Mouse (Mus musculus): ENCODE measurements around the gene Kcnmb1. TPM values are rescaled to one million over a fixed set of nuclear protein-coding genes. Genes with fewer than 3 reads are reported as not detected.

The Kcnmb1 gene
- total RNA-seq, 1 experiment = 0.22 TPM

- in situ Hi-C loops (cut with MboI; ENCODE audit: low sequenced_read_pairs in 2 of 2, unreplicated experiment in 2 of 2) = no loop called here
- H3K4me1 ChIP-seq (ENCODE audit: control insufficient read depth in 2 of 2, insufficient read depth in 2 of 2, low read length in 2 of 2, poor library complexity in 1 of 2) = peaks cover 0 to 2% of the 10 kb centered on the region in 2 experiments; a peak in 1 of 4 replicates
- no peaks in the 10 kb centered on the region for H3K9me3 ChIP-seq (ENCODE audit: control insufficient read depth, insufficient read depth, low read depth, low read length)
- H3K4me3 ChIP-seq (ENCODE audit: insufficient read depth in 1 of 2, low read depth in 1 of 2, low read length in 2 of 2, poor library complexity in 1 of 2, severe bottlenecking in 1 of 2) = no peak overlapping the region
- H3K9ac ChIP-seq (ENCODE audit: insufficient read depth, low read depth, low read length, poor library complexity, severe bottlenecking) = no peak overlapping the region
- H3K36me3 ChIP-seq (ENCODE audit: control insufficient read depth, insufficient read depth, low read length, poor library complexity, severe bottlenecking) = no peaks in the 10 kb centered on the region
- TF ChIP-seq ZNF384 (IDR thresholded peaks at IDR 0.05; ENCODE audit: low read depth, low read length) (no peak), CHD2 (IDR thresholded peaks at IDR 0.05; ENCODE audit: low read depth, low read length) (no peak), MAFK (IDR thresholded peaks at IDR 0.05; ENCODE audit: insufficient read depth, low read depth, low read length) (no peak), ZC3H11A (IDR thresholded peaks at IDR 0.05; ENCODE audit: borderline replicate concordance, low read depth, low read length) (no peak), HCFC1 (IDR thresholded peaks at IDR 0.05; ENCODE audit: borderline replicate concordance, insufficient read depth, low read length) (no peak)
- H3K27ac ChIP-seq (ENCODE audit: insufficient read depth, low read depth, low read length, poor library complexity, severe bottlenecking) = no peak overlapping the region
- no peak for DNase-seq (ENCODE audit: low read depth, low spot score)
These were observed 6.8 kb upstream of the Kcnmb1 start for GRCm38 (mm10) chr11:33955982-33956381.

DNA sequence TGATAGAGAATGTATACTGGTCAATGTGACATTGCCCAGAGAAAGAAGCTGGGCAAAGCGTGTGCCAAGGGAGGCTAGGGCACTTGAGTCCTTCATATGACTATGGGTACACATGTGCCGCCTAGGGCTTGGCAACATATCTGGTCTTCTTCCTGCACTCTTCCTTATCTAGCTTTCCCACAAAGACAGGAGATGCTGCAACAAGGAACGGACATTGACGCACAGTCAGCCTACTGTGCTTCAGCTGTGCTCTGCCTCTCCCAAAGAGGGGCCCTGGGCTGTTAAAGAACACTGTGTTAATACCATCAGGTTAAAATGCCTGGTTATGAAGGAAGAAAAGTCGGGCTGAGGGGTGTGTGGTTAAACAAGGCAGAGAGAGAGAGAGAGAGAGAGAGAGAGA is 6.2 kb upstream of the Kcnmb1 start:
- no peaks in the 10 kb centered on the region for H3K9me3 ChIP-seq (ENCODE audit: control insufficient read depth, insufficient read depth, low read depth, low read length)
- H3K27ac ChIP-seq (ENCODE audit: insufficient read depth, low read depth, low read length, poor library complexity, severe bottlenecking) = no peak overlapping the region
- in situ Hi-C loops (cut with MboI; ENCODE audit: low sequenced_read_pairs in 2 of 2, unreplicated experiment in 2 of 2) = no loop called here
- H3K36me3 ChIP-seq (ENCODE audit: control insufficient read depth, insufficient read depth, low read length, poor library complexity, severe bottlenecking) = no peaks in the 10 kb centered on the region
- peaks cover 0 to 2% of the 10 kb centered on the region in 2 experiments; a peak in 1 of 4 replicates for H3K4me1 ChIP-seq (ENCODE audit: control insufficient read depth in 2 of 2, insufficient read depth in 2 of 2, low read length in 2 of 2, poor library complexity in 1 of 2)
- no peak for DNase-seq (ENCODE audit: low read depth, low spot score)
- H3K4me3 ChIP-seq (ENCODE audit: insufficient read depth in 1 of 2, low read depth in 1 of 2, low read length in 2 of 2, poor library complexity in 1 of 2, severe bottlenecking in 1 of 2) = no peak overlapping the region
- H3K9ac ChIP-seq (ENCODE audit: insufficient read depth, low read depth, low read length, poor library complexity, severe bottlenecking) = no peak overlapping the region
- TF ChIP-seq MAFK (IDR thresholded peaks at IDR 0.05; ENCODE audit: insufficient read depth, low read depth, low read length) (no peak), ZC3H11A (IDR thresholded peaks at IDR 0.05; ENCODE audit: borderline replicate concordance, low read depth, low read length) (no peak), HCFC1 (IDR thresholded peaks at IDR 0.05; ENCODE audit: borderline replicate concordance, insufficient read depth, low read length) (no peak), ZNF384 (IDR thresholded peaks at IDR 0.05; ENCODE audit: low read depth, low read length) (no peak), CHD2 (IDR thresholded peaks at IDR 0.05; ENCODE audit: low read depth, low read length) (no peak)

- TF ChIP-seq ZNF384 (IDR thresholded peaks at IDR 0.05; ENCODE audit: low read depth, low read length) (no peak), ZC3H11A (IDR thresholded peaks at IDR 0.05; ENCODE audit: borderline replicate concordance, low read depth, low read length) (no peak), MAFK (IDR thresholded peaks at IDR 0.05; ENCODE audit: insufficient read depth, low read depth, low read length) (no peak), CHD2 (IDR thresholded peaks at IDR 0.05; ENCODE audit: low read depth, low read length) (no peak), HCFC1 (IDR thresholded peaks at IDR 0.05; ENCODE audit: borderline replicate concordance, insufficient read depth, low read length) (no peak)
- in situ Hi-C loops (cut with MboI; ENCODE audit: low sequenced_read_pairs in 2 of 2, unreplicated experiment in 2 of 2) = no loop called here
- no peaks in the 10 kb centered on the region for H3K9me3 ChIP-seq (ENCODE audit: control insufficient read depth, insufficient read depth, low read depth, low read length)
- H3K27ac ChIP-seq (ENCODE audit: insufficient read depth, low read depth, low read length, poor library complexity, severe bottlenecking) = no peak overlapping the region
- DNase-seq (ENCODE audit: low read depth, low spot score) = no peak
- no peak overlapping the region for H3K4me3 ChIP-seq (ENCODE audit: insufficient read depth in 1 of 2, low read depth in 1 of 2, low read length in 2 of 2, poor library complexity in 1 of 2, severe bottlenecking in 1 of 2)
- H3K36me3 ChIP-seq (ENCODE audit: control insufficient read depth, insufficient read depth, low read length, poor library complexity, severe bottlenecking) = no peaks in the 10 kb centered on the region
- H3K9ac ChIP-seq (ENCODE audit: insufficient read depth, low read depth, low read length, poor library complexity, severe bottlenecking) = no peak overlapping the region
- H3K4me1 ChIP-seq (ENCODE audit: control insufficient read depth in 2 of 2, insufficient read depth in 2 of 2, low read length in 2 of 2, poor library complexity in 1 of 2) = peaks cover 0 to 2% of the 10 kb centered on the region in 2 experiments; a peak in 1 of 4 replicates
These were observed 5.2 kb upstream of the Kcnmb1 start for GRCm38 (mm10) chr11:33957595-33957994.

GRCm38 (mm10) chr11:33958713-33959112 is 4.1 kb upstream of the Kcnmb1 start:
- DNase-seq (ENCODE audit: low read depth, low spot score) = peak; percentile 46
- no peak overlapping the region for H3K27ac ChIP-seq (ENCODE audit: insufficient read depth, low read depth, low read length, poor library complexity, severe bottlenecking)
- H3K36me3 ChIP-seq (ENCODE audit: control insufficient read depth, insufficient read depth, low read length, poor library complexity, severe bottlenecking) = no peaks in the 10 kb centered on the region
- peaks cover 0 to 2% of the 10 kb centered on the region in 2 experiments; a peak in 1 of 4 replicates for H3K4me1 ChIP-seq (ENCODE audit: control insufficient read depth in 2 of 2, insufficient read depth in 2 of 2, low read length in 2 of 2, poor library complexity in 1 of 2)
- H3K4me3 ChIP-seq (ENCODE audit: insufficient read depth in 1 of 2, low read depth in 1 of 2, low read length in 2 of 2, poor library complexity in 1 of 2, severe bottlenecking in 1 of 2) = no peak overlapping the region
- H3K9ac ChIP-seq (ENCODE audit: insufficient read depth, low read depth, low read length, poor library complexity, severe bottlenecking) = no peak overlapping the region
- no peak for TF ChIP-seq MAFK (IDR thresholded peaks at IDR 0.05; ENCODE audit: insufficient read depth, low read depth, low read length)
- no peak for TF ChIP-seq HCFC1 (IDR thresholded peaks at IDR 0.05; ENCODE audit: borderline replicate concordance, insufficient read depth, low read length)
- TF ChIP-seq ZNF384 (IDR thresholded peaks at IDR 0.05; ENCODE audit: low read depth, low read length) = no peak
- no peak for TF ChIP-seq ZC3H11A (IDR thresholded peaks at IDR 0.05; ENCODE audit: borderline replicate concordance, low read depth, low read length)
- no peak for TF ChIP-seq CHD2 (IDR thresholded peaks at IDR 0.05; ENCODE audit: low read depth, low read length)
- in situ Hi-C loops (cut with MboI; ENCODE audit: low sequenced_read_pairs in 2 of 2, unreplicated experiment in 2 of 2) = no loop called here
- no peaks in the 10 kb centered on the region for H3K9me3 ChIP-seq (ENCODE audit: control insufficient read depth, insufficient read depth, low read depth, low read length)

GRCm38 (mm10) chr11:33962178-33962577 is 635 bp upstream of the Kcnmb1 start:
- DNase-seq (ENCODE audit: low read depth, low spot score) = no peak
- Histone ChIP-seq H3K4me3 (ENCODE audit: insufficient read depth in 1 of 2, low read depth in 1 of 2, low read length in 2 of 2, poor library complexity in 1 of 2, severe bottlenecking in 1 of 2) (no peak overlapping the region), H3K9ac (ENCODE audit: insufficient read depth, low read depth, low read length, poor library complexity, severe bottlenecking) (no peak overlapping the region), H3K9me3 (ENCODE audit: control insufficient read depth, insufficient read depth, low read depth, low read length) (no peaks in the 10 kb centered on the region), H3K4me1 (ENCODE audit: control insufficient read depth in 2 of 2, insufficient read depth in 2 of 2, low read length in 2 of 2, poor library complexity in 1 of 2) (peaks cover 0 to 2% of the 10 kb centered on the region in 2 experiments; a peak in 1 of 4 replicates), H3K36me3 (ENCODE audit: control insufficient read depth, insufficient read depth, low read length, poor library complexity, severe bottlenecking) (no peaks in the 10 kb centered on the region), H3K27ac (ENCODE audit: insufficient read depth, low read depth, low read length, poor library complexity, severe bottlenecking) (no peak overlapping the region)
- in situ Hi-C loops (cut with MboI; ENCODE audit: low sequenced_read_pairs in 2 of 2, unreplicated experiment in 2 of 2) = no loop called here
- no peak for TF ChIP-seq HCFC1 (IDR thresholded peaks at IDR 0.05; ENCODE audit: borderline replicate concordance, insufficient read depth, low read length)
- TF ChIP-seq CHD2 (IDR thresholded peaks at IDR 0.05; ENCODE audit: low read depth, low read length) = no peak

Data from ES-E14 (cell line).